Mouse (Mus musculus) frontal cortex, adult 2 months (tissue): ENCODE measurements around the gene Dnaic1. TPM values are rescaled to one million over a fixed set of nuclear protein-coding genes. Genes with fewer than 3 reads are reported as not detected.

Experiments
- DNase-seq, 2 experiments: peaks; one replicate each; pipeline ENCODE4 v3.0.0; 2022; ENCODE audit warnings: low spot score in 1 of 2; ENCODE audit errors: extremely low spot score in 1 of 2
- polyA plus RNA-seq: library from polyadenylated mRNA; depleted of rRNA; stranded (reverse); fragments of >200 nt; gene quantifications from 2 replicates; pipeline ENCODE4 v1.2.3, GENCODE M21; 2012; rRNA removed

The Dnaic1 gene
- polyA plus RNA-seq, result 11.9 and 13.4 TPM in 2 replicates

GRCm38 (mm10) chr4:41569411-41569885, at the start of gene Dnaic1, which contains the start of gene Fam219a:
Gene Dnaic1 (plus strand): TSS chr4:41569775.
Gene Fam219a (minus strand): TSS chr4:41569538.
- DNase-seq, result peak; percentile 99

GRCm38 (mm10) chr4:41520641-41521040, 48.9 kb upstream of the Dnaic1 start:
- DNase-seq, result no peak

GRCm38 (mm10) chr4:41522136-41522535, 47.4 kb upstream of the Dnaic1 start:
- DNase-seq, result no peak

GRCm38 (mm10) chr4:41522788-41523187, 46.8 kb upstream of the Dnaic1 start:
- peak in 1 of 2 experiments; percentile 85 for DNase-seq

- DNase-seq, result no peak
Measured at GRCm38 (mm10) chr4:41523839-41524238, 45.7 kb upstream of the Dnaic1 start.

GRCm38 (mm10) chr4:41524829-41525228, 44.7 kb upstream of the Dnaic1 start:
- no peak for DNase-seq

GRCm38 (mm10) chr4:41526553-41526952, 43.0 kb upstream of the Dnaic1 start:
- no peak for DNase-seq

- no peak for DNase-seq
Measured at GRCm38 (mm10) chr4:41527076-41527475, 42.5 kb upstream of the Dnaic1 start.

- no peak for DNase-seq
Measured at GRCm38 (mm10) chr4:41527996-41528395, 41.6 kb upstream of the Dnaic1 start.

- no peak for DNase-seq
Measured at GRCm38 (mm10) chr4:41532420-41532819, 37.2 kb upstream of the Dnaic1 start.

- DNase-seq, result no peak
Measured at GRCm38 (mm10) chr4:41534866-41535265, 34.7 kb upstream of the Dnaic1 start.

- no peak for DNase-seq
Measured at GRCm38 (mm10) chr4:41542136-41542535, 27.4 kb upstream of the Dnaic1 start.

- peak in 1 of 2 experiments; percentile 41 for DNase-seq
Measured at GRCm38 (mm10) chr4:41545985-41546384, 23.6 kb upstream of the Dnaic1 start.

- no peak for DNase-seq
Measured at GRCm38 (mm10) chr4:41547086-41547485, 22.5 kb upstream of the Dnaic1 start.

GRCm38 (mm10) chr4:41552529-41552928, 17.0 kb upstream of the Dnaic1 start:
- peak in 1 of 2 experiments; percentile 88 for DNase-seq

GRCm38 (mm10) chr4:41553116-41553515, 16.5 kb upstream of the Dnaic1 start:
- no peak for DNase-seq

GRCm38 (mm10) chr4:41554994-41555663, 14.4 kb upstream of the Dnaic1 start:
- DNase-seq, result no peak

- DNase-seq, result no peak
Measured at GRCm38 (mm10) chr4:41556311-41556953, 13.1 kb upstream of the Dnaic1 start.

GRCm38 (mm10) chr4:41557092-41557491, 12.5 kb upstream of the Dnaic1 start:
- peak in 1 of 2 experiments; percentile 43 for DNase-seq

GRCm38 (mm10) chr4:41563297-41563696, 6.3 kb upstream of the Dnaic1 start:
- no peak for DNase-seq

GRCm38 (mm10) chr4:41566123-41566522, 3.5 kb upstream of the Dnaic1 start:
- DNase-seq, result peak in 1 of 2 experiments; percentile 63

- peak; percentile 41 to 67 for DNase-seq
Measured at GRCm38 (mm10) chr4:41568239-41568638, 1.3 kb upstream of the Dnaic1 start.
